Mouse (Mus musculus) midbrain, embryonic 15.5 days (tissue): ENCODE results near the gene Fbxo4. TPM values are rescaled to one million over a fixed set of nuclear protein-coding genes. Genes with fewer than 3 reads are reported as not detected.
A peak's percentile ranks its signal among the peaks of the same experiment; 100 is the strongest.

ENCODE experiments used
- ATAC-seq: fragments of 200-750 bp; cut with Nextera tagmentation; replicated peaks from 2 replicates; pipeline ENCODE4 v1.8.0; 2017; ENCODE audit warnings: moderate TSS enrichment
- H3K27ac ChIP-seq: fragments of 300-500 bp; sonication (generic); 2 replicates; pipeline ENCODE4 v1.5.1; 2015; ENCODE audit warnings: mild to moderate bottlenecking, inconsistent platforms
- H3K27me3 ChIP-seq: fragments of 300-500 bp; sonication (generic); replicated peaks from 2 replicates; pipeline ENCODE4 v1.6.1; 2015; ENCODE audit warnings: inconsistent platforms
- H3K36me3 ChIP-seq: fragments of 300-500 bp; sonication (generic); replicated peaks from 2 replicates; pipeline ENCODE4 v1.6.1; 2015; ENCODE audit warnings: inconsistent platforms
- H3K4me1 ChIP-seq: fragments of 300-500 bp; sonication (generic); 2 replicates; pipeline ENCODE4 v1.6.1; 2015; ENCODE audit warnings: inconsistent platforms
- H3K4me2 ChIP-seq: fragments of 300-500 bp; sonication (generic); 2 replicates; pipeline ENCODE4 v1.6.1; 2015; ENCODE audit warnings: inconsistent platforms, mild to moderate bottlenecking, moderate library complexity
- H3K4me3 ChIP-seq: fragments of 300-500 bp; sonication (generic); 2 replicates; pipeline ENCODE4 v1.5.1; 2015; ENCODE audit warnings: mild to moderate bottlenecking, inconsistent platforms
- H3K9ac ChIP-seq: fragments of 300-500 bp; sonication (generic); 2 replicates; pipeline ENCODE4 v1.6.1; 2015; ENCODE audit warnings: mild to moderate bottlenecking, inconsistent platforms
- H3K9me3 ChIP-seq: fragments of 300-500 bp; sonication (generic); 2 replicates; pipeline ENCODE4 v1.6.1; 2016; ENCODE audit warnings: inconsistent platforms
- WGBS: fragments of 180-500 bp; shearing (Covaris S2); methylation state at CpG from one replicate; pipeline ENCODE4 v1.1.7; 2015; ENCODE audit warnings: mixed read lengths; 5-methylcytosine and 5-hydroxymethylcytosine counted together
- polyA plus RNA-seq: library from polyadenylated mRNA; unstranded; fragments of >200 nt; fragmentation: Nextera tagmentation; extraction: Ambion mirVana; gene quantifications from 2 replicates; pipeline ENCODE4 v1.2.1, GENCODE M21; 2015

Gene Fbxo4
- polyA plus RNA-seq, result 7.9 and 9.4 TPM in 2 replicates

GRCm38 (mm10) chr15:3979061-3979848 is at the start of gene Fbxo4:
Fbxo4 (minus strand) TSS chr15:3979573.
- Histone ChIP-seq H3K27me3 (no peaks in the 10 kb centered on the region), H3K9ac (peak within 1 kb of the TSS; percentile 97), H3K4me3 (peak within 1 kb of the TSS; percentile 73), H3K4me2 (peak within 1 kb of the TSS; percentile 58), H3K36me3 (0 out of 2 replicates have a peak, but pooled peaks cover 8% of the 10 kb centered on the region), H3K9me3 (no peaks in the 10 kb centered on the region), H3K27ac (peak within 1 kb of the TSS; percentile 97), H3K4me1 (peaks cover 3% of the 10 kb centered on the region; the same call in 1 of the 2 replicates)
- peak; percentile 97 for ATAC-seq
- 2% methylated on average over 61 of the region's 61 CpGs for WGBS

GRCm38 (mm10) chr15:4028960-4029359 is 49.6 kb upstream of the Fbxo4 start:
- Histone ChIP-seq H3K4me3 (no peak overlapping the region), H3K9me3 (no peaks in the 10 kb centered on the region), H3K36me3 (no peaks in the 10 kb centered on the region), H3K27ac (no peak overlapping the region), H3K4me1 (peaks cover 23% of the 10 kb centered on the region), H3K4me2 (no peak overlapping the region), H3K27me3 (no peaks in the 10 kb centered on the region), H3K9ac (no peak overlapping the region)
- no peak for ATAC-seq

- peaks cover 23% of the 10 kb centered on the region for H3K4me1 ChIP-seq
- no peak overlapping the region for H3K9ac ChIP-seq
- H3K27ac ChIP-seq, result no peak overlapping the region
- no peaks in the 10 kb centered on the region for H3K36me3 ChIP-seq
- H3K4me2 ChIP-seq, result peak overlapping the region; percentile 54
- H3K9me3 ChIP-seq, result no peaks in the 10 kb centered on the region
- H3K27me3 ChIP-seq, result no peaks in the 10 kb centered on the region
- no peak for ATAC-seq
- 77% methylated on average over 6 of the region's 6 CpGs for WGBS
- H3K4me3 ChIP-seq, result no peak overlapping the region
Measured at GRCm38 (mm10) chr15:4028411-4028700, 49.0 kb upstream of the Fbxo4 start.

- 10% methylated on average over 6 of the region's 6 CpGs for WGBS
- no peaks in the 10 kb centered on the region for H3K27me3 ChIP-seq
- no peaks in the 10 kb centered on the region for H3K9me3 ChIP-seq
- peaks cover 23% of the 10 kb centered on the region for H3K4me1 ChIP-seq
- peak overlapping the region; percentile 82 for H3K4me3 ChIP-seq
- H3K9ac ChIP-seq, result peak overlapping the region; percentile 88
- H3K36me3 ChIP-seq, result no peaks in the 10 kb centered on the region
- peak overlapping the region; percentile 54 for H3K4me2 ChIP-seq
- ATAC-seq, result no peak
- H3K27ac ChIP-seq, result peak overlapping the region; percentile 98
Measured at GRCm38 (mm10) chr15:4027671-4028410, 48.5 kb upstream of the Fbxo4 start.

- no peaks in the 10 kb centered on the region for H3K9me3 ChIP-seq
- peak overlapping the region; percentile 82 for H3K4me3 ChIP-seq
- peak overlapping the region; percentile 54 for H3K4me2 ChIP-seq
- ATAC-seq, result peak; percentile 87
- peak overlapping the region; percentile 88 for H3K9ac ChIP-seq
- peak overlapping the region; percentile 98 for H3K27ac ChIP-seq
- under 1% methylated on average over 64 of the region's 65 CpGs for WGBS
- peaks cover 23% of the 10 kb centered on the region for H3K4me1 ChIP-seq
- no peaks in the 10 kb centered on the region for H3K27me3 ChIP-seq
- no peaks in the 10 kb centered on the region for H3K36me3 ChIP-seq
Measured at GRCm38 (mm10) chr15:4026831-4027584, 47.6 kb upstream of the Fbxo4 start.

GRCm38 (mm10) chr15:4026231-4026773 is 46.9 kb upstream of the Fbxo4 start, which contains the start of gene Oxct1:
Oxct1 (plus strand) TSS chr15:4026383.
- peaks cover 23% of the 10 kb centered on the region for H3K4me1 ChIP-seq
- peak within 1 kb of the TSS; percentile 98 for H3K27ac ChIP-seq
- H3K27me3 ChIP-seq, result no peaks in the 10 kb centered on the region
- WGBS, result under 1% methylated on average over 45 of the region's 45 CpGs
- peak within 1 kb of the TSS; percentile 54 for H3K4me2 ChIP-seq
- peak within 1 kb of the TSS; percentile 88 for H3K9ac ChIP-seq
- H3K9me3 ChIP-seq, result no peaks in the 10 kb centered on the region
- peak within 1 kb of the TSS; percentile 82 for H3K4me3 ChIP-seq
- ATAC-seq, result peak; percentile 97
- no peaks in the 10 kb centered on the region for H3K36me3 ChIP-seq

- no peak for ATAC-seq
- Histone ChIP-seq H3K4me2 (peak overlapping the region; percentile 54), H3K36me3 (no peaks in the 10 kb centered on the region), H3K27me3 (no peaks in the 10 kb centered on the region), H3K4me3 (peak overlapping the region; percentile 82), H3K27ac (0 out of 2 replicates have a peak overlapping the region, but pooled peaks have one; percentile 98), H3K4me1 (peaks cover 23% of the 10 kb centered on the region), H3K9me3 (no peaks in the 10 kb centered on the region), H3K9ac (no peak overlapping the region)
- 47% methylated on average over 11 of the region's 11 CpGs for WGBS
Measured at GRCm38 (mm10) chr15:4025508-4025904, 46.1 kb upstream of the Fbxo4 start.

GRCm38 (mm10) chr15:4024726-4025507 is 45.5 kb upstream of the Fbxo4 start:
- H3K27ac ChIP-seq, result no peak overlapping the region
- no peak overlapping the region for H3K4me3 ChIP-seq
- peaks cover 23% of the 10 kb centered on the region for H3K4me1 ChIP-seq
- no peak for ATAC-seq
- H3K9ac ChIP-seq, result no peak overlapping the region
- H3K4me2 ChIP-seq, result no peak overlapping the region
- 77% methylated on average over 13 of the region's 13 CpGs for WGBS
- H3K27me3 ChIP-seq, result no peaks in the 10 kb centered on the region
- no peaks in the 10 kb centered on the region for H3K36me3 ChIP-seq
- H3K9me3 ChIP-seq, result no peaks in the 10 kb centered on the region

GRCm38 (mm10) chr15:4023747-4024146 is 44.4 kb upstream of the Fbxo4 start:
- 89% methylated on average over 2 of the region's 2 CpGs for WGBS
- no peak for ATAC-seq

GRCm38 (mm10) chr15:4020711-4021110 is 41.3 kb upstream of the Fbxo4 start:
- no peak for ATAC-seq
- H3K9ac ChIP-seq, result no peak overlapping the region
- H3K4me2 ChIP-seq, result no peak overlapping the region
- no peaks in the 10 kb centered on the region for H3K9me3 ChIP-seq
- no peak overlapping the region for H3K27ac ChIP-seq
- no peaks in the 10 kb centered on the region for H3K27me3 ChIP-seq
- H3K36me3 ChIP-seq, result no peaks in the 10 kb centered on the region
- peaks cover 6% of the 10 kb centered on the region; the same call in 1 of the 2 replicates for H3K4me1 ChIP-seq
- H3K4me3 ChIP-seq, result no peak overlapping the region
- 69% methylated on average over 4 of the region's 4 CpGs for WGBS

More at GRCm38 (mm10) chr15:4023747-4024146, 44.4 kb upstream of the Fbxo4 start:
- H3K4me2 ChIP-seq, result no peak overlapping the region
- no peaks in the 10 kb centered on the region for H3K36me3 ChIP-seq
- H3K4me3 ChIP-seq, result no peak overlapping the region
- no peak overlapping the region for H3K27ac ChIP-seq
- no peak overlapping the region for H3K9ac ChIP-seq
- H3K9me3 ChIP-seq, result no peaks in the 10 kb centered on the region
- H3K4me1 ChIP-seq, result peaks cover 23% of the 10 kb centered on the region
- H3K27me3 ChIP-seq, result no peaks in the 10 kb centered on the region

GRCm38 (mm10) chr15:4013873-4014272 is 34.5 kb upstream of the Fbxo4 start:
- Histone ChIP-seq H3K4me3 (no peak overlapping the region), H3K4me1 (no peaks in the 10 kb centered on the region), H3K4me2 (no peak overlapping the region), H3K36me3 (no peaks in the 10 kb centered on the region), H3K27me3 (no peaks in the 10 kb centered on the region), H3K9ac (no peak overlapping the region), H3K27ac (no peak overlapping the region), H3K9me3 (no peaks in the 10 kb centered on the region)
- no peak for ATAC-seq
- WGBS, result 71% methylated on average over 2 of the region's 2 CpGs
